Mouse (Mus musculus) ovary, postnatal 14 days (tissue): ENCODE measurements around the gene Gm10718.
"Not testable (repeated sequence)": the region's sequence is repeated elsewhere in the genome, so short reads cannot be mapped to it uniquely, and the experiment has no call there.

Experiments
- DNase-seq: peaks from one replicate; pipeline ENCODE4 v3.0.0; 2022; ENCODE audit warnings: low spot score

Gm10718 gene

GRCm38 (mm10) chr9:3025653-3026052 is 2.3 kb downstream of the Gm10718 start:
- peak; percentile 82 for DNase-seq

- not testable (repeated sequence) for DNase-seq
These were observed 2.8 kb downstream of the Gm10718 start for GRCm38 (mm10) chr9:3026136-3026535.

- not testable (repeated sequence) for DNase-seq
These were observed 3.4 kb downstream of the Gm10718 start for GRCm38 (mm10) chr9:3026741-3027140.

GRCm38 (mm10) chr9:3027200-3027599 is 3.9 kb downstream of the Gm10718 start:
- DNase-seq = not testable (repeated sequence)

- peak; percentile 23 for DNase-seq
These were observed 6.1 kb downstream of the Gm10718 start for GRCm38 (mm10) chr9:3029276-3030000.

GRCm38 (mm10) chr9:3030677-3031318 is 7.5 kb downstream of the Gm10718 start:
- not testable (repeated sequence) for DNase-seq

- not testable (repeated sequence) for DNase-seq
These were observed 11.0 kb downstream of the Gm10718 start, which contains the start of gene Gm17535 for GRCm38 (mm10) chr9:3034299-3034698. Gene Gm17535 (plus strand): TSS chr9:3034599.

- not testable (repeated sequence) for DNase-seq
These were observed 13.2 kb downstream of the Gm10718 start, which contains the start of gene Gm10715 for GRCm38 (mm10) chr9:3036577-3036976. Gene Gm10715 (plus strand): TSS chr9:3036877.

GRCm38 (mm10) chr9:3038161-3038560 is 14.8 kb downstream of the Gm10718 start:
- DNase-seq = not testable (repeated sequence)
